Mouse (Mus musculus): ENCODE results near the gene Map4k1.

DNA sequence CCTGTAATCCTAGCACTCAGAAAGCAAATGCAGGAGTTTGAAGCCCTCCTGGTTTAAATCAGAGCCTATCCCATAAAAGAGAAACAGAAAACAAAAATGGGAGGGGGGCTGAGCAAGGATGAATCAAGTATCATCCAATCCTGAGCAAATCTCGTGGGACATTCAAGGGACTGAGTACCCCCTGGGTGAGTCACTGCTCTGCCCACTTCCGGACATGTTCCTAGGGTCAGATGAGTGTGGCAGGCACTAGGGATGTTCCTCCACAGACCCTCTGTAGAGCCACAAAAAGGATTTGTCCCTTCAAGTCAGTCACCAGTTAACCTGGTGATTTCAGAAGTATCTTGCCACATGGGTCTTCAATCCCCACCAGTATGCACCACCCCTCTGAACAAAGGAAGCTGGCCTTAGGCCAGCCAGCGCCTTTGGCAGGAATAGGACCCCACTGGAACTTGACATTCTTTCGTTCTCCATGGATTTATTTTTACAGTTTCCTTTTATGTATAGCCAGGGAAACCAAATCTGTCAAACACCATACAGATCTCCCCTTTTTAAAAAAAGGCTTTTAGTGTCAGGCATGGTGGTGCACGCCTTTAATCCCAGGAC is 26.5 kb upstream of the Map4k1 start:
- TF ChIP-seq CTCF (IDR thresholded peaks at IDR 0.05; ENCODE audit: insufficient read depth, low read length) (no peak), POLR2A (IDR thresholded peaks at IDR 0.05; ENCODE audit: borderline replicate concordance, extremely low read depth, low read depth, low read length) (no peak)
